ENCODE assay signal across 12 mouse cellular contexts in the genomic region with DNA sequence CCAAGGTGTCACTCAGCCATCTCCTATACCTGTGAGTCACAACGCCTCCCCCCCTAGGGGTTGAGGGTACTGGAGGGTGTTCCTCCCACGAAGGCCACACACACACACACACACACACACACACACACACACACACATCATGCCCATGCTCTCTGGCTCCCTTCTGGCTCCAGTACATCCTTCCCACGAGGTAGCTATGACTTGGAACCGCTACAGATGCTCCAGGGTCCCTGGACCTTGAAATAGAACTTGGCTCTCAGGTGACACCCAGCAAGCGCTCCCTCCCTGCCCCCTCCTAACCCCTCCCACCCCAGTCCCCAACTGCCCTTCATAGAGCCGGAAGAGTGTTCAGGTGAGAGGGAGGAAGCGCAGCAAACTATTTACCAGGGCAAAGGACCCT. TPM values are rescaled to one million over a fixed set of nuclear protein-coding genes. Genes with fewer than 3 reads are reported as not detected.
"Had no signal": no experiment of that assay in that cellular context is flagged by ENCODE, and none has a peak within 500 bp of the region (broad histone marks: within the 10 kb centered on the region; RNA-seq: fewer than 3 reads in every experiment).

No protein-coding gene starts in this region.

- H3K4me1 ChIP-seq: neural tube, embryonic 12.5 days had no signal

- H3K9me3 ChIP-seq: liver, embryonic 15.5 days; neural tube, embryonic 12.5 days had no signal

- H3K36me3 ChIP-seq: liver, embryonic 15.5 days; neural tube, embryonic 12.5 days had no signal

- H3K27me3 ChIP-seq: liver, embryonic 15.5 days; neural tube, embryonic 12.5 days had no signal

- H3K4me3 ChIP-seq: layer of hippocampus, adult 2 months; liver, embryonic 15.5 days; neural tube, embryonic 12.5 days had no signal

- DNase-seq: kidney, postnatal 36 days; left cerebral cortex, postnatal 4 days; lung, adult 2 months; lung, postnatal 36 days; thymus, adult 2 months; thymus, postnatal 25 days had no signal

- H3K4me2 ChIP-seq: liver, embryonic 11.5 days; liver, embryonic 15.5 days; neural tube, embryonic 12.5 days had no signal

- H3K9ac ChIP-seq: liver, embryonic 15.5 days; neural tube, embryonic 12.5 days had no signal

- ATAC-seq: lung, postnatal 0 days had no signal

- H3K27ac ChIP-seq: layer of hippocampus, adult 2 months; liver, embryonic 15.5 days; neural tube, embryonic 12.5 days had no signal

RNA-seq across cellular contexts. Expression of a gene that starts 33.5 kb away (rescaled TPM):
- total RNA-seq: layer of hippocampus, adult 2 months; monocyte, adult 5-6 weeks had no signal
